Mouse (Mus musculus) intestine, embryonic 15.5 days (tissue): ENCODE measurements around the gene Tent4b. TPM values are rescaled to one million over a fixed set of nuclear protein-coding genes. Genes with fewer than 3 reads are reported as not detected.
"Not testable (repeated sequence)": the region's sequence is repeated elsewhere in the genome, so short reads cannot be mapped to it uniquely, and the experiment has no call there.

ENCODE experiments used
- ATAC-seq: fragments of 200-750 bp; cut with Nextera tagmentation; 2 replicates; pipeline ENCODE4 v1.8.0; 2017; ENCODE audit warnings: moderate TSS enrichment, moderate library complexity
- H3K27ac ChIP-seq: fragments of 300-500 bp; sonication (generic); 2 replicates; pipeline ENCODE4 v1.5.1; 2015; ENCODE audit warnings: mild to moderate bottlenecking, inconsistent platforms
- H3K27me3 ChIP-seq: fragments of 300-500 bp; sonication (generic); replicated peaks from 2 replicates; pipeline ENCODE4 v1.6.1; 2015; ENCODE audit warnings: inconsistent platforms
- H3K36me3 ChIP-seq: fragments of 300-500 bp; sonication (generic); 2 replicates; pipeline ENCODE4 v1.6.1; 2015; ENCODE audit warnings: inconsistent platforms
- H3K4me1 ChIP-seq: fragments of 300-500 bp; sonication (generic); replicated peaks from 2 replicates; pipeline ENCODE4 v1.6.1; 2015; ENCODE audit warnings: inconsistent platforms
- H3K4me2 ChIP-seq: fragments of 300-500 bp; sonication (generic); replicated peaks from 2 replicates; pipeline ENCODE4 v1.6.1; 2015; ENCODE audit warnings: mild to moderate bottlenecking, inconsistent platforms
- H3K4me3 ChIP-seq: fragments of 300-500 bp; sonication (generic); replicated peaks from 2 replicates; pipeline ENCODE4 v1.5.1; 2015; ENCODE audit warnings: inconsistent platforms
- H3K9ac ChIP-seq: fragments of 300-500 bp; sonication (generic); 2 replicates; pipeline ENCODE4 v1.6.1; 2015; ENCODE audit warnings: inconsistent platforms
- H3K9me3 ChIP-seq: fragments of 300-500 bp; sonication (generic); 2 replicates; pipeline ENCODE4 v1.6.1; 2016; ENCODE audit warnings: inconsistent platforms
- WGBS: fragments of 180-500 bp; shearing (Covaris S2); methylation state at CpG from one replicate; pipeline ENCODE4 v1.1.7; 2015; 5-methylcytosine and 5-hydroxymethylcytosine counted together
- polyA plus RNA-seq: library from polyadenylated mRNA; unstranded; fragments of >200 nt; fragmentation: Nextera tagmentation; extraction: Ambion mirVana; gene quantifications from 2 replicates; pipeline ENCODE4 v1.2.1, GENCODE M21; 2015

Tent4b gene
- polyA plus RNA-seq, 1 experiment from 2014 or later, result 6.3 TPM

GRCm38 (mm10) chr8:88200724-88201495, 1.9 kb downstream of the Tent4b start:
- 12% methylated on average over 10 of the region's 10 CpGs for WGBS
- H3K9ac ChIP-seq, result peak overlapping the region; percentile 82; the same call in 1 of the 2 replicates
- H3K4me2 ChIP-seq, result peak overlapping the region; percentile 95
- no peaks in the 10 kb centered on the region for H3K27me3 ChIP-seq
- no peak overlapping the region for H3K27ac ChIP-seq
- peaks cover 29% of the 10 kb centered on the region for H3K4me1 ChIP-seq
- H3K9me3 ChIP-seq, result no peaks in the 10 kb centered on the region
- peak overlapping the region; percentile 91 for H3K4me3 ChIP-seq
- no peak for ATAC-seq
- H3K36me3 ChIP-seq, result no peaks in the 10 kb centered on the region

- Histone ChIP-seq H3K9ac (no peak overlapping the region), H3K27ac (no peak overlapping the region), H3K4me1 (peaks cover 29% of the 10 kb centered on the region), H3K4me2 (peak overlapping the region; percentile 95), H3K27me3 (no peaks in the 10 kb centered on the region), H3K4me3 (no peak overlapping the region), H3K36me3 (no peaks in the 10 kb centered on the region), H3K9me3 (no peaks in the 10 kb centered on the region)
- whole genome bisulfite sequencing, result 47% methylated on average over 3 of the region's 3 CpGs
- ATAC-seq, result no peak
Measured at GRCm38 (mm10) chr8:88201641-88202040, 2.6 kb downstream of the Tent4b start.

- H3K36me3 ChIP-seq, result no peaks in the 10 kb centered on the region
- H3K4me3 ChIP-seq, result no peak overlapping the region
- WGBS, result 87% methylated on average over 9 of the region's 9 CpGs
- no peak overlapping the region for H3K4me2 ChIP-seq
- H3K9ac ChIP-seq, result no peak overlapping the region
- peaks cover 20% of the 10 kb centered on the region for H3K4me1 ChIP-seq
- no peaks in the 10 kb centered on the region for H3K27me3 ChIP-seq
- no peak overlapping the region for H3K27ac ChIP-seq
- H3K9me3 ChIP-seq, result no peaks in the 10 kb centered on the region
- ATAC-seq, result no peak
Measured at GRCm38 (mm10) chr8:88206016-88206415, 7.0 kb downstream of the Tent4b start.

- Histone ChIP-seq H3K27me3 (no peaks in the 10 kb centered on the region), H3K9me3 (no peaks in the 10 kb centered on the region), H3K4me2 (no peak overlapping the region), H3K9ac (no peak overlapping the region), H3K4me3 (no peak overlapping the region), H3K27ac (no peak overlapping the region), H3K36me3 (no peaks in the 10 kb centered on the region), H3K4me1 (peaks cover 8% of the 10 kb centered on the region)
- WGBS, result 86% methylated on average over 7 of the region's 7 CpGs
- ATAC-seq, result no peak
Measured at GRCm38 (mm10) chr8:88207121-88207821, 8.3 kb downstream of the Tent4b start.

GRCm38 (mm10) chr8:88209930-88210827, 11.2 kb downstream of the Tent4b start:
- not testable (repeated sequence) for H3K9ac ChIP-seq, H3K4me3 ChIP-seq, H3K4me2 ChIP-seq, H3K4me1 ChIP-seq, H3K27me3 ChIP-seq, H3K9me3 ChIP-seq, H3K36me3 ChIP-seq, H3K27ac ChIP-seq
- 83% methylated on average over 6 of the region's 6 CpGs for WGBS
- ATAC-seq, result peak; percentile 87

- Histone ChIP-seq H3K27me3 (no peaks in the 10 kb centered on the region), H3K27ac (no peak overlapping the region), H3K4me2 (no peak overlapping the region), H3K4me3 (no peak overlapping the region), H3K36me3 (no peaks in the 10 kb centered on the region), H3K9ac (no peak overlapping the region), H3K9me3 (no peaks in the 10 kb centered on the region), H3K4me1 (0 out of 2 replicates have a peak, but pooled peaks cover 10% of the 10 kb centered on the region)
- peak; percentile 34; the same call in 1 of the 2 replicates for ATAC-seq
- 37% methylated on average over 4 of the region's 4 CpGs for WGBS
Measured at GRCm38 (mm10) chr8:88221353-88221752, 22.3 kb downstream of the Tent4b start.

- H3K4me2 ChIP-seq, result no peak overlapping the region
- H3K9me3 ChIP-seq, result no peaks in the 10 kb centered on the region
- WGBS, result 78% methylated on average over 5 of the region's 5 CpGs
- no peak for ATAC-seq
- no peak overlapping the region for H3K4me3 ChIP-seq
- no peak overlapping the region for H3K27ac ChIP-seq
- no peaks in the 10 kb centered on the region for H3K36me3 ChIP-seq
- no peak overlapping the region for H3K9ac ChIP-seq
- peaks cover 21% of the 10 kb centered on the region for H3K4me1 ChIP-seq
- no peaks in the 10 kb centered on the region for H3K27me3 ChIP-seq
Measured at GRCm38 (mm10) chr8:88225358-88225757, 26.3 kb downstream of the Tent4b start.

GRCm38 (mm10) chr8:88227851-88228250, 28.8 kb downstream of the Tent4b start:
- Histone ChIP-seq H3K4me2 (peak overlapping the region; percentile 29; the same call in 1 of the 2 replicates), H3K27ac (peak overlapping the region; percentile 22; the same call in 1 of the 2 replicates), H3K4me3 (no peak overlapping the region), H3K9ac (no peak overlapping the region), H3K9me3 (no peaks in the 10 kb centered on the region), H3K4me1 (peaks cover 15% of the 10 kb centered on the region), H3K36me3 (no peaks in the 10 kb centered on the region), H3K27me3 (no peaks in the 10 kb centered on the region)
- 0 out of 2 replicates have a peak, but pooled peaks have one; percentile 15 for ATAC-seq
- 57% methylated on average over 6 of the region's 6 CpGs for WGBS

- H3K27ac ChIP-seq, result peak overlapping the region; percentile 22; the same call in 1 of the 2 replicates
- H3K9ac ChIP-seq, result no peak overlapping the region
- ATAC-seq, result 0 out of 2 replicates have a peak, but pooled peaks have one; percentile 53
- WGBS, result 19% methylated on average over 1 of the region's 1 CpGs
- no peaks in the 10 kb centered on the region for H3K27me3 ChIP-seq
- H3K9me3 ChIP-seq, result no peaks in the 10 kb centered on the region
- no peaks in the 10 kb centered on the region for H3K36me3 ChIP-seq
- H3K4me3 ChIP-seq, result no peak overlapping the region
- H3K4me2 ChIP-seq, result peak overlapping the region; percentile 29; the same call in 1 of the 2 replicates
- H3K4me1 ChIP-seq, result peaks cover 15% of the 10 kb centered on the region
Measured at GRCm38 (mm10) chr8:88228286-88228685, 29.3 kb downstream of the Tent4b start.

- 33% methylated on average over 1 of the region's 1 CpGs for WGBS
Measured at GRCm38 (mm10) chr8:88228800-88229199, 29.8 kb downstream of the Tent4b start.

GRCm38 (mm10) chr8:88236666-88237065, 37.7 kb downstream of the Tent4b start:
- H3K27ac ChIP-seq, result no peak overlapping the region
- H3K4me1 ChIP-seq, result no peaks in the 10 kb centered on the region
- no peak overlapping the region for H3K9ac ChIP-seq
- H3K4me3 ChIP-seq, result no peak overlapping the region
- no peaks in the 10 kb centered on the region for H3K9me3 ChIP-seq
- H3K36me3 ChIP-seq, result no peaks in the 10 kb centered on the region
- WGBS, result 71% methylated on average over 2 of the region's 2 CpGs
- ATAC-seq, result no peak
- no peak overlapping the region for H3K4me2 ChIP-seq
- no peaks in the 10 kb centered on the region for H3K27me3 ChIP-seq

More at GRCm38 (mm10) chr8:88228800-88229199, 29.8 kb downstream of the Tent4b start:
- ATAC-seq, result no peak
- Histone ChIP-seq H3K36me3 (no peaks in the 10 kb centered on the region), H3K9ac (no peak overlapping the region), H3K27ac (no peak overlapping the region), H3K9me3 (no peaks in the 10 kb centered on the region), H3K4me1 (peaks cover 15% of the 10 kb centered on the region), H3K4me3 (no peak overlapping the region), H3K27me3 (no peaks in the 10 kb centered on the region), H3K4me2 (no peak overlapping the region)

GRCm38 (mm10) chr8:88237606-88238005, 38.6 kb downstream of the Tent4b start:
- Histone ChIP-seq H3K4me3 (no peak overlapping the region), H3K27me3 (no peaks in the 10 kb centered on the region), H3K4me1 (no peaks in the 10 kb centered on the region), H3K9me3 (no peaks in the 10 kb centered on the region), H3K4me2 (no peak overlapping the region), H3K9ac (no peak overlapping the region), H3K27ac (no peak overlapping the region), H3K36me3 (no peaks in the 10 kb centered on the region)
- 71% methylated on average over 2 of the region's 2 CpGs for WGBS
- ATAC-seq, result no peak
